Mouse (Mus musculus) heart, embryonic 14.5 days (tissue): ENCODE results near the gene Sspn. TPM values are rescaled to one million over a fixed set of nuclear protein-coding genes. Genes with fewer than 3 reads are reported as not detected.

Experiments
- ATAC-seq: fragments of 200-750 bp; cut with Nextera tagmentation; 2 replicates; pipeline ENCODE4 v1.8.0; 2017; ENCODE audit warnings: low read depth, moderate TSS enrichment; ENCODE audit not compliant: insufficient number of reproducible peaks, insufficient read depth, low FRiP score
- H3K27ac ChIP-seq, 2 experiments: fragments of 200-500 bp in 1 of 2; fragments of 300-500 bp in 1 of 2; sonication (generic) in 1 of 2; replicated peaks in 1 of 2; 2 replicates each; pipeline ENCODE4 v1.5.1; 2012 to 2014; ENCODE audit warnings: low read depth in 2 of 2, low read length in 2 of 2, control low read depth in 1 of 2, mild to moderate bottlenecking in 1 of 2, mixed read lengths in 1 of 2; ENCODE audit not compliant: control insufficient read depth in 1 of 2, insufficient read depth in 1 of 2
- H3K27me3 ChIP-seq: fragments of 300-500 bp; sonication (generic); 2 replicates; pipeline ENCODE4 v1.6.1; 2014; ENCODE audit warnings: mild to moderate bottlenecking, low read length, control low read depth; ENCODE audit not compliant: control insufficient read depth, insufficient read depth
- H3K36me3 ChIP-seq: fragments of 300-500 bp; sonication (generic); 2 replicates; pipeline ENCODE4 v1.6.1; 2014; ENCODE audit warnings: mild to moderate bottlenecking, control low read depth, low read length, mixed read lengths; ENCODE audit not compliant: control insufficient read depth, insufficient read depth
- H3K4me1 ChIP-seq, 2 experiments: fragments of 200-500 bp in 1 of 2; fragments of 300-500 bp in 1 of 2; sonication (generic) in 1 of 2; 2 replicates each; pipeline ENCODE4 v1.6.1; 2012 to 2014; ENCODE audit warnings: low read length in 2 of 2, control low read depth in 1 of 2, mixed read lengths in 1 of 2; ENCODE audit not compliant: control insufficient read depth in 2 of 2, insufficient read depth in 2 of 2
- H3K4me2 ChIP-seq: fragments of 300-500 bp; sonication (generic); 2 replicates; pipeline ENCODE4 v1.6.1; 2014; ENCODE audit warnings: mild to moderate bottlenecking, low read length
- H3K4me3 ChIP-seq, 2 experiments: fragments of 200-500 bp in 1 of 2; fragments of 300-500 bp in 1 of 2; sonication (generic) in 1 of 2; 2 replicates each; pipeline ENCODE4 v1.5.1; 2012 to 2014; ENCODE audit warnings: low read length in 2 of 2, mild to moderate bottlenecking in 2 of 2, control low read depth in 1 of 2, low read depth in 1 of 2, moderate library complexity in 1 of 2; ENCODE audit not compliant: control insufficient read depth in 1 of 2, insufficient read depth in 1 of 2
- H3K9ac ChIP-seq: fragments of 300-500 bp; sonication (generic); 2 replicates; pipeline ENCODE4 v1.6.1; 2014; ENCODE audit warnings: mild to moderate bottlenecking, low read length
- H3K9me3 ChIP-seq: fragments of 300-500 bp; sonication (generic); 2 replicates; pipeline ENCODE4 v1.6.1; 2016; ENCODE audit warnings: low read length, control low read depth; ENCODE audit not compliant: control insufficient read depth
- WGBS: fragments of 180-500 bp; shearing (Covaris S2); extraction: QIAGEN DNeasy Blood & Tissue Kit; methylation state at CpG from one replicate; pipeline ENCODE4 v1.1.7; 2014; 5-methylcytosine and 5-hydroxymethylcytosine counted together
- polyA plus RNA-seq: library from polyadenylated mRNA; unstranded; fragments of >200 nt; fragmentation: Nextera tagmentation; extraction: Ambion mirVana; gene quantifications from 2 replicates; pipeline ENCODE4 v1.2.1, GENCODE M21; 2014

Sspn gene
- polyA plus RNA-seq, 1 experiment from 2014 or later: 66.4 TPM

DNA sequence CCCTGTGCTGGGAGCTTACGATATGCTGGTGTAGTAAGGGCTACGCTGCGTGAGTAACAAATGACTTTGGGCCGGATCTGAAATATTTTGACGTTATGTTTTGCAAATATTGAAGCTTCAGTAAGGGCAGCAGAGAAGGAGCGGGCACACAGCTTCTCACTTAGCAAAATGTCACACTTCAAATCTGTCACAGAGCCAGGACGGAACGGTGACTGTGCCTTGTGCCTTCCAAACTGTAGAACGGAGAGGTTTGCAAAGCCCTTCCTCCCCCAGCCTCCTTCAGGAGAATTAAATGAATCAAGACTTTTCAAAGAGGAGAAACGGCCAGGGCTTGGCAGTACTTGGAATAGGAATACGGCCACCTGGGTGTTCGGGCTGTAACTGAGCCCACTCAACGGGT, 32.5 kb downstream of the Sspn start:
- Histone ChIP-seq H3K27me3 (no peaks in the 10 kb centered on the region), H3K36me3 (peaks cover 17% of the 10 kb centered on the region), H3K4me2 (no peak overlapping the region), H3K4me3 (no peak overlapping the region), H3K9me3 (no peaks in the 10 kb centered on the region), H3K4me1 (peaks cover 30 to 36% of the 10 kb centered on the region in 2 experiments), H3K9ac (no peak overlapping the region), H3K27ac (no peak overlapping the region)
- 85% methylated on average over 13 of the region's 13 CpGs for WGBS
- ATAC-seq: no peak

DNA sequence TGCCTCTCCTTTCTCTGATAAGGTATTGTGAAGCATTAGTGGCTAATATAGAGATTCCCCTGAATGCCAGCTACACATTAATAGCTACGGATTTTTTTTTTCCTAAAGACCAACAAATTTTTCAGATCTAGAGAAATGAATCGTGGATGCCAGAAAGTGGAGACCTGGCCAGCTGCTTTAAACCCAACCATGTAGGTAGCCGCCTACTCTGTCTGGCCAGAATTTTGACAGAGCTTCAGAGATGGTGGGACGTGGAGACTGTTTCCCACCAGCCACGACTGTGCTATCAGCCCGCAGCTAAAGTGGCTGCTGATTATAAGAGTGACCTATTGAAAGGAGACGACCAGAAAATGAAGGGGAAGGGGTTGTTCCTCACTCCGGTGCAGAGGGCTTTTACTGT, 36.3 kb downstream of the Sspn start:
- ATAC-seq: no peak
- Histone ChIP-seq H3K4me2 (peak overlapping the region; percentile 9; the same call in 1 of the 2 replicates), H3K4me1 (peaks cover 33 to 41% of the 10 kb centered on the region in 2 experiments), H3K27ac (peak overlapping the region; percentile 38 to 69), H3K9ac (peak overlapping the region; percentile 47; the same call in 1 of the 2 replicates), H3K4me3 (no peak overlapping the region), H3K27me3 (no peaks in the 10 kb centered on the region), H3K36me3 (peaks cover under 1% of the 10 kb centered on the region; the same call in 1 of the 2 replicates), H3K9me3 (no peaks in the 10 kb centered on the region)
- 23% methylated on average over 8 of the region's 8 CpGs for WGBS

- Histone ChIP-seq H3K27me3 (no peaks in the 10 kb centered on the region), H3K9me3 (no peaks in the 10 kb centered on the region), H3K4me3 (no peak overlapping the region), H3K27ac (peak overlapping the region; percentile 38 to 69), H3K36me3 (no peaks in the 10 kb centered on the region), H3K4me2 (no peak overlapping the region), H3K9ac (no peak overlapping the region), H3K4me1 (peaks cover 36 to 42% of the 10 kb centered on the region in 2 experiments)
- WGBS: 32% methylated on average over 7 of the region's 7 CpGs
- no peak for ATAC-seq
These were observed 36.9 kb downstream of the Sspn start for GRCm38 (mm10) chr6:145968301-145968818.

GRCm38 (mm10) chr6:145968821-145969220, 37.4 kb downstream of the Sspn start:
- Histone ChIP-seq H3K36me3 (no peaks in the 10 kb centered on the region), H3K9ac (no peak overlapping the region), H3K27ac (peak overlapping the region; percentile 38 to 69; a peak in 2 of 4 replicates), H3K4me1 (peaks cover 38 to 42% of the 10 kb centered on the region in 2 experiments), H3K4me3 (no peak overlapping the region), H3K4me2 (no peak overlapping the region), H3K27me3 (no peaks in the 10 kb centered on the region), H3K9me3 (no peaks in the 10 kb centered on the region)
- no peak for ATAC-seq
- WGBS: 30% methylated on average over 10 of the region's 10 CpGs

- 81% methylated on average over 5 of the region's 5 CpGs for WGBS
- no peak overlapping the region for H3K4me3 ChIP-seq
- H3K9me3 ChIP-seq: no peaks in the 10 kb centered on the region
- H3K36me3 ChIP-seq: no peaks in the 10 kb centered on the region
- no peak overlapping the region for H3K9ac ChIP-seq
- H3K27me3 ChIP-seq: no peaks in the 10 kb centered on the region
- peaks cover 37 to 38% of the 10 kb centered on the region in 2 experiments for H3K4me1 ChIP-seq
- no peak overlapping the region for H3K27ac ChIP-seq
- ATAC-seq: no peak
- H3K4me2 ChIP-seq: no peak overlapping the region
These were observed 38.1 kb downstream of the Sspn start for GRCm38 (mm10) chr6:145969572-145969971.

GRCm38 (mm10) chr6:145972107-145972506, 40.7 kb downstream of the Sspn start:
- no peaks in the 10 kb centered on the region for H3K36me3 ChIP-seq
- no peak overlapping the region for H3K27ac ChIP-seq
- no peaks in the 10 kb centered on the region for H3K27me3 ChIP-seq
- peaks cover 31 to 34% of the 10 kb centered on the region in 2 experiments for H3K4me1 ChIP-seq
- 70% methylated on average over 4 of the region's 4 CpGs for WGBS
- ATAC-seq: no peak
- H3K4me2 ChIP-seq: no peak overlapping the region
- no peaks in the 10 kb centered on the region for H3K9me3 ChIP-seq
- H3K9ac ChIP-seq: no peak overlapping the region
- no peak overlapping the region for H3K4me3 ChIP-seq

- Histone ChIP-seq H3K36me3 (no peaks in the 10 kb centered on the region), H3K4me3 (no peak overlapping the region), H3K27me3 (no peaks in the 10 kb centered on the region), H3K4me2 (no peak overlapping the region), H3K9ac (no peak overlapping the region), H3K27ac (no peak overlapping the region), H3K4me1 (peaks cover 28 to 34% of the 10 kb centered on the region in 2 experiments), H3K9me3 (no peaks in the 10 kb centered on the region)
- WGBS: 63% methylated on average over 6 of the region's 6 CpGs
- ATAC-seq: no peak
These were observed 41.4 kb downstream of the Sspn start for GRCm38 (mm10) chr6:145972836-145973235.

- Histone ChIP-seq H3K27me3 (no peaks in the 10 kb centered on the region), H3K9ac (no peak overlapping the region), H3K9me3 (no peaks in the 10 kb centered on the region), H3K4me2 (no peak overlapping the region), H3K4me3 (no peak overlapping the region), H3K4me1 (peaks cover 27 to 34% of the 10 kb centered on the region in 2 experiments), H3K27ac (no peak overlapping the region), H3K36me3 (no peaks in the 10 kb centered on the region)
- WGBS: 60% methylated on average over 5 of the region's 5 CpGs
- no peak for ATAC-seq
These were observed 41.9 kb downstream of the Sspn start for GRCm38 (mm10) chr6:145973356-145973755.
